Mouse (Mus musculus) embryonic facial prominence, embryonic 12.5 days (tissue): ENCODE measurements around the gene Tab3. TPM values are rescaled to one million over a fixed set of nuclear protein-coding genes. Genes with fewer than 3 reads are reported as not detected.

Experiments
- ATAC-seq: fragments of 200-750 bp; cut with Nextera tagmentation; 2 replicates; pipeline ENCODE4 v1.8.0; 2017; ENCODE audit not compliant: insufficient number of reproducible peaks, insufficient read depth, low FRiP score, low TSS enrichment
- H3K27ac ChIP-seq: fragments of 300-500 bp; sonication (generic); 2 replicates; pipeline ENCODE4 v1.5.1; 2016; ENCODE audit warnings: mild to moderate bottlenecking
- H3K27me3 ChIP-seq: fragments of 300-500 bp; sonication (generic); 2 replicates; pipeline ENCODE4 v1.6.1; 2016; ENCODE audit warnings: mild to moderate bottlenecking, moderate library complexity
- H3K36me3 ChIP-seq: fragments of 300-500 bp; sonication (generic); 2 replicates; pipeline ENCODE4 v1.6.1; 2016; ENCODE audit warnings: mild to moderate bottlenecking
- H3K4me1 ChIP-seq: fragments of 300-500 bp; sonication (generic); 2 replicates; pipeline ENCODE4 v1.6.1; 2016
- H3K4me2 ChIP-seq: fragments of 300-500 bp; sonication (generic); replicated peaks from 2 replicates; pipeline ENCODE4 v1.6.1; 2016; ENCODE audit warnings: mild to moderate bottlenecking, moderate library complexity
- H3K4me3 ChIP-seq: fragments of 300-500 bp; sonication (generic); 2 replicates; pipeline ENCODE4 v1.5.1; 2016; ENCODE audit warnings: mild to moderate bottlenecking
- H3K9ac ChIP-seq: fragments of 300-500 bp; sonication (generic); 2 replicates; pipeline ENCODE4 v1.6.1; 2016; ENCODE audit warnings: mild to moderate bottlenecking, moderate library complexity
- H3K9me3 ChIP-seq: fragments of 300-500 bp; sonication (generic); 2 replicates; pipeline ENCODE4 v1.6.1; 2016; ENCODE audit warnings: mild to moderate bottlenecking, moderate library complexity
- WGBS: fragments of 180-500 bp; shearing (Covaris S2); methylation state at CpG from one replicate; pipeline ENCODE4 v1.1.7; 2016; 5-methylcytosine and 5-hydroxymethylcytosine counted together
- microRNA-seq: library from miRNA; unstranded; fragments of <30 nt; microRNA quantifications from one replicate; pipeline ENCODE4, GENCODE M21; 2017
- polyA plus RNA-seq: library from polyadenylated mRNA; unstranded; fragments of >200 nt; fragmentation: Nextera tagmentation; extraction: Ambion mirVana; gene quantifications from 2 replicates; pipeline ENCODE4 v1.2.1, GENCODE M21; 2016

Tab3 gene
- polyA plus RNA-seq, 1 experiment from 2014 or later, result 4.4 TPM

GRCm38 (mm10) chrX:85676808-85677207, 103.0 kb downstream of the Tab3 start:
- no peak for ATAC-seq
- 23% methylated on average over 7 of the region's 7 CpGs for WGBS

GRCm38 (mm10) chrX:85682125-85682524, 108.3 kb downstream of the Tab3 start:
- no peak overlapping the region for H3K9ac ChIP-seq
- H3K4me1 ChIP-seq, result no peaks in the 10 kb centered on the region
- H3K4me3 ChIP-seq, result no peak overlapping the region
- 67% methylated on average over 1 of the region's 1 CpGs for WGBS
- H3K27ac ChIP-seq, result no peak overlapping the region
- H3K4me2 ChIP-seq, result no peak overlapping the region
- no peaks in the 10 kb centered on the region for H3K9me3 ChIP-seq
- H3K27me3 ChIP-seq, result no peaks in the 10 kb centered on the region
- ATAC-seq, result no peak
- H3K36me3 ChIP-seq, result no peaks in the 10 kb centered on the region

More at GRCm38 (mm10) chrX:85676808-85677207, 103.0 kb downstream of the Tab3 start:
- Histone ChIP-seq H3K4me3 (no peak overlapping the region), H3K36me3 (no peaks in the 10 kb centered on the region), H3K27me3 (no peaks in the 10 kb centered on the region), H3K27ac (no peak overlapping the region), H3K9me3 (no peaks in the 10 kb centered on the region), H3K4me1 (no peaks in the 10 kb centered on the region), H3K4me2 (no peak overlapping the region), H3K9ac (no peak overlapping the region)

DNA sequence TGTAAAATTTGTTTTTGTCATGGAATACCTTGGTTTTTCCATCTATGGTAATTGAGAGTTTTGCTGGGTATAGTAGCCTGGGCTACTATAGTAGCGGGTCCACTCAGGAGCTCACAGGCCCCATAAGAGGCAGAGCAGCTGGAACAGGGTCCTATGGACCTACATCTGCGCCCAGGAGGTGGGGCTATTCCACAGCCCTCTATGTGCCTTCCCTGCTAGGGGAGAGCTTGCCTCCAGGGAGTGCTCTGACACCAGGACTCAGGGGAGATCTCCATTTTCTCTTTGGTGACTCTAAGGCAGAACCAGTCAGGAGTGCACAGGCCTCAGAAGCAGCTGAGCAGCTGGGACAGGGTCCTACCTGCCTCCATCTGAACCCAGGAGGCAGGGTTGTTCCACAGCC, 109.9 kb downstream of the Tab3 start:
- H3K4me2 ChIP-seq, result no peak overlapping the region
- H3K36me3 ChIP-seq, result no peaks in the 10 kb centered on the region
- no peak for ATAC-seq
- H3K9ac ChIP-seq, result no peak overlapping the region
- H3K4me3 ChIP-seq, result no peak overlapping the region
- no peaks in the 10 kb centered on the region for H3K4me1 ChIP-seq
- 63% methylated on average over 2 of the region's 2 CpGs for WGBS
- H3K9me3 ChIP-seq, result no peaks in the 10 kb centered on the region
- H3K27me3 ChIP-seq, result no peaks in the 10 kb centered on the region
- no peak overlapping the region for H3K27ac ChIP-seq

Small RNA genes lying within 50 kb of the gene (microRNA-seq; reads per million reads assigned to microRNA genes)
- gene Gm44378, result not detected

Other genes with a start within 250 kb of the Tab3 start
- 6.4 and 6.8 TPM in 2 replicates for gene Gk, start 202.8 kb downstream of the Tab3 start, polyA plus RNA-seq